Mouse (Mus musculus) monocyte, adult 2 months (primary cell): Measurements from ENCODE around the gene Wdfy3.
"Not testable (repeated sequence)": the region's sequence is repeated elsewhere in the genome, so short reads cannot be mapped to it uniquely, and the experiment has no call there.

Experiments
- DNase-seq, 2 experiments: peaks; one replicate each; pipeline ENCODE4 v3.0.0; 2022; ENCODE audit warnings: low spot score in 2 of 2, low read depth in 1 of 2

Gene Wdfy3

GRCm38 (mm10) chr5:101837605-101838004 lies 232.1 kb downstream of the Wdfy3 start:
- DNase-seq: not testable (repeated sequence)

- no peak for DNase-seq
Measured at GRCm38 (mm10) chr5:101836221-101836620, 233.5 kb downstream of the Wdfy3 start.

DNA sequence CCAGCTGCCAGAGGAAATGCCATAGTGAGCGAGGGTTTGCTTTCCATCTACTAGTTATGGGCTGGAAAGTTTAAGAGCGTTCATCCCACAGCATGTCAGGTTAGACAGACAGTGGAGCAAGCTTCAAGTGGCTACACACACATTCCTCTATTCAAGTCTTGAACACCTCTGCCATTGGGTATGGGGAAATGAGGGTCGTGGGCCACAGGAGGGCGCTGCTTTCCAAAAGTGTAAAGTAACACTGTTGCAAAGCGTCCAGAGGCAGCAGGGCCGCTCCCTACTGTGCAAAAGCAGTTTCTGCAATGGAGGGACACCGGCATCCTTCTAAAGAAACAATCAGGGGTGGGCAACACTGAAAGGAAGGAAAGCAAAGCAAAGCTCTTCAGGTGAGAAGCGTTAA lies 235.8 kb downstream of the Wdfy3 start:
- no peak for DNase-seq

- no peak for DNase-seq
Measured at GRCm38 (mm10) chr5:101832991-101833390, 236.7 kb downstream of the Wdfy3 start.

DNA sequence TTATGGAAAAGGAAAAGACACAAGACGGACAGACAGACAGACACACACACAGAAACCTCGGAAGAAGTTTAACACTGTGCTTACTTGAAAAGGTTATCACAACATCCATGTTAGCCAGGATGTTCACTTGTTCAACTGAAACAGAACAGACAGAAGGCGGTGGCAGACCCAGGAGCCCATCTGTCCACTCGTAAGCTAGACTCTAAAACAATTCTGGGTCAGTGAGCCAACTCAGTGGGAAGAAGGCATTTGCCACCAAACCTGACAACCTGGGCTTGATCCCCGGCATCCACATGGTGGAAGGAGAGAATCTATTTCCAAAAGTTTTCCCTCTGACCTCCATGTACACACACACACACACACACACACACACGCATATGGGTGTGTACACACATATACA lies 237.7 kb downstream of the Wdfy3 start:
- DNase-seq: no peak

DNA sequence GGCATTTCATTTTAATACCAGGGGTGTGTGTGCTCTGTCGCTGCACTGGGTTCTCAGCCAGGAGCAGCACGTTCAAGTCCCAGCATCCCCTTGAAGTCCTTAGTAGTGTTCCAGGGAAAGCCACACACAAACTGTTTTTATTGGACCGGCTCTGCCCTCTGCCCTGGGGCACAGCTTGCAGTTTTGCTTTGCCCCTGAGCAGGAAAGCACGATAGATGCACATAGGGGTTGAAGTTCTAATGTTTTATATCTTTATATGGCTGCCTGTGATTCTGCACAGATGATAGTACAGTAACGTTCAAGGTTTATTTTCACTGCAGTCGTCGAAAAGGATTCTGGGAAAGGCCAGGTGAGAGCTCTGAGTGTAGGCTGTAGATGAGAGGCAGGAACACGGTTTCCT lies 239.5 kb downstream of the Wdfy3 start:
- DNase-seq: no peak

DNA sequence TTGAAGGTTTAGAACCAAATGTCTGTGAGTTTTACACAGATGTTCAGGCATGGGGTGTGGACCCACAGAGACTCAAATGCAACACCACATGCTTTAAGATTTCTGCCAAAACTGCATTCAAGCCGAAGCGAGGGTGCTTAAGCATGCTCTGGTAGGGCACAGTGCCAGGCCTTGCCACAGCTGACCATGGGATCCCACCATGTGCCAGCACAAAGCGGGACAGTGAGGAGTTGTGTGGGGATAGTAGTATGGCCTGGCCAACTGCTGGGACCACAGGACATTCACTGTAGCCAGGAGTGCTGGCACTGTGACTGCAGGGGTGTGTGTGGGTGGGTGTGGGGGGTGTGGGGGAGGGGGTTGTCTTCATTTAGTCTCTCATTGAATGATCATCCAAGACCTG lies 240.8 kb downstream of the Wdfy3 start:
- DNase-seq: no peak

GRCm38 (mm10) chr5:101827477-101827876 lies 242.2 kb downstream of the Wdfy3 start:
- no peak for DNase-seq

DNA sequence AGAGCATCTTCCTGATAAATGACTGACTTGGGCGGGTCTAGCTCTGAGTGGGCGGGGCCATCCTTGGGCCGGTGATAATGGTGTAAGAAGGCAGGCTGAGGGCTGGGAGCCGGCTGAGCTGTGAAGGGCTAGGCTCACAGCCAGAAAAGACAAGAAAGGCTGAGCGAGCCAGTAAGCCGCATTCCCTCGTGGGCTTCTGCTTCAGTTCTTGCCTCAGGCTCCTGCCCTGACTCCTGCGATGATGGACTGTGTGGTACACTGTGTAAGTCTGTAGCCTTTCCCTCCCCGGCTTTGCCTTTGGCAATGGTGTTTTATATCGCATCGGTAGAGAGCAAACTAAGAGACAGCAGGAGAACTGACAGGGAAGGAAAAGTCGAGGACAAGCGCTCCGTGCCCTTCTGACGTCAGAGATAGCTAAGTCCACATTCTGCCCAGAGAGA lies 243.2 kb downstream of the Wdfy3 start:
- no peak for DNase-seq

DNA sequence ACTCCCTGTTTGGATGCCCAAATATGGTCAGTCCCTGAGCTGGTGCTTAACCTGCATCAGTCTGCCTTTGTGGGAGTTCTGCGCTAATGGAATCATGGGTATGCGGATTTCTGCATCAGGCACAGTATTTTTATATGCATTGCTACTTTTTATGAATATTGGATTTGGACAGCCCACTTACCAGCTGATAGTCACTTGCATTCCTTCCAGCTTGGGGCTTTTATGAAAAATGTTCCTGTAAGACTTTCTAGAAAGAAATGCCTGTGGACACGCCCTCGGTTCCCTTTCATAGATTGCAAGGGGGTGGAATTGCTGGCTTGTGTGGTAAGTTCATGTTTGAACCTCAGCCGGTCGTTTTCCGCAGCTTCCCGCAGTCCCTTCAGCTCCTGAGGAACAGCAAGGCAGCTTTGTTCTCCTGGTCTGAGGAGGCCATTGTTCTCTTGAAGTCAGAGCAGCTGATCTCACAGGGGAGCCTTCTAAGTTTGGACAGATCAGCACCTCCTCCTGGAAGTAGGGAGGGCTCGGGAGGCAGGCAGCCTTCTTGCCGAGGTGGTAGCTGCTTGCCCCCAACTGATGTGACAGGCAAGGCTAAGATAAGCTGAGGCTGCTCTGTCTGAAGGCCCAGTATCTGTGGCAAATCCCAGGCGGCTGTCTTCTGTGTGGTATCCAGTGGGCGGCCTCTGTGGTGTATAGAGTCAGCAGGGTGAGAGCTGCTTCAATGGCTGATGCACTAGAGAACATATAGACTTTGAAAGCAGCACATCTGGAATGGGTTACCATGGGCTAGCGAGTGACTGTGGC lies 244.4 kb downstream of the Wdfy3 start:
- no peak for DNase-seq

DNA sequence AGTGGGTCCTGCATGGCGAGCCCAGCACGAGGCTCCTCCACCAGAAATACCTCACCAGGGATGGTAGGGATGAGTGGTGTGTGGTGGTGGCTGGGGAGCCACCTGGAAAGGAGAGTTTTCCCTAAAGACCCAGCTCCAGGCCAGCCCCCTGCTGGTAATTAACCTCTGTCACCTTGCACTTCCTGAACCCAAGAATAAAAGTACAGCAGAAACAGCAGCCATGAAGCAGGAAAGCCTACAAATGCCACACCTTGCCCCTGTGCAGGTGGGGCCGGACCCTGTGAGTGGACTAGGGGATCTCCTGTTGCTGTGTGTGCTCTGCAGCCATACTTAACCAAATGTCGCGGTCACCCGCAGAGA lies 247.4 kb downstream of the Wdfy3 start:
- no peak for DNase-seq

DNA sequence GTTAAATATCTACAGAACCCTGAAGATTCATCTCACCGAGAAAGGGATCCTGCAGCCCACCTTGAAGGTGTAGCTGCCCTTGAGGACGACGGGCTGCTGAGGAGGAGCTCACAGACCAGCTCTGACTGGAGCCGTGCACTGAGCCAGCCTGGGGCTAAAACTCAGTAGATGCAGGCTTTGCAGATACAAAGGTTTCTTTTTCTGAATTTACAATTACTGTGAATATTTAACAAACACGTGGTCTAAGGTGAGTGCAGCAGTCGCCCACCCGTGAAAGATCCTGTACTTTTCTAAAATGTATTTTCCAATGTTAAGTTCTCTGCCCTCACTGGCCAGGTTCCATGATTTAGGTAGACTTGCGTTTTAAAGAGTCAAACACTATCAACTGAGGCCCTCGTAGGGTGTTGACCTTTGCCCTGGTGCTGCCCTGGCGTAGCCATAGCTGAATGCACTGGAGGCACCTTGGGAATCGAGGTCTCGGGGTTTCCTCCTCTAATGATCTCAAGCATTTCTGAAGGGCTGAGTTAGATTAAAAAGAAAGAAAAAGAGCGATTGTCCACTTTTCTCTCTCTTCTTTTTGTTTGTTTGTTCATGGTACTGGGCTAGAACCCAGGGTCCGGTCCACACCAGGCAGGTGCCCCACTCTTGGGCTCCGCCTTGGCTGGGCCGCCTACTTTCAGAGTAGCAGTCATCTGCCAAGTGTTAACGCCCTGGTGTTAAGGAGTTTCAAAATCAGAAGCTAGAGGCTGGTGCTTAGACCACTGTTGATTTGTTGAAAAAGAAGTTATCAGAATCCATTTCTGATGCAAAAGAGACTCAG lies 248.0 kb downstream of the Wdfy3 start:
- DNase-seq: no peak

GRCm38 (mm10) chr5:101821052-101821451 lies 248.7 kb downstream of the Wdfy3 start:
- no peak for DNase-seq

DNA sequence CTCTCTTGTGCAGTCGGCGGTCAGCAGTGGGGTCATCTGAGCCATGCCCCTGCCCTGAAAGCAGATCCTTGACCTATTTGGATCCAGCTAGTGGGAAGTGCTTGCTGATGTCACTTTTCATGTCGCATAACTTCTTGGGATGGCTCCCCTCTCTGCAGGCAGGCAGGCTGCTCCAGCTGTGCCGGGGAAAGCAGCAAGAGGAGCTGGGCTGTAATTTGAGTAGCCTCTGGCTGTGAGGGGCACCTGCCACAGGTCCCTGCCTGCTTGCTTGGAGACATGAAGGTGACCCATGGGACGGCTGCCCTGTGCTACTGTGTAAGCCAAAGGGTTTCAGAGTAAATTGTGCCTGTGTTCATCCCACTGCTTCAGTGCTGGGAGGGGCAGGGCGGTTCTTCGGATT lies 249.9 kb downstream of the Wdfy3 start:
- no peak for DNase-seq

GRCm38 (mm10) chr5:101819216-101819615 lies 250.5 kb downstream of the Wdfy3 start:
- DNase-seq: no peak

DNA sequence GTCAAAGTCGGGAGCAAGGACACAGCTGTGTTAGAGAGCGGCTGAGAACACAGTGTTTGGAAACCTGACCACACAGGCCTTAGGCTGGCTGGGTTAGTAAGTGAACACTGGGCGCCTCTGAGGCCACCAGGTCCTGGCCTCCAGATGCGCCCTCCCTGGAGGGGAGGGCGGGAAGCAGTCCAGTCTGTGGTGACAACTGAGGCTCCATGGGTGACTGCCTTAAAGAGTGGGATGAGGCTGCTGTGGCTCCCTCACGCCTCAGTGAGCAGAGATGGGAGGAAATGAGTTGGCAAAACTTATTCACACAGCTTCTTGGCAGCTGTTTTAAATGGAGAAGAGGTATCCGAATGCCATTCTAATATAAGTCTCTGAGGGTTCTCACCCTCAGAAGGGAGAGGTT lies 252.9 kb downstream of the Wdfy3 start:
- DNase-seq: no peak

GRCm38 (mm10) chr5:101811296-101812169 lies 258.2 kb downstream of the Wdfy3 start:
- no peak for DNase-seq

- DNase-seq: no peak
Measured at GRCm38 (mm10) chr5:101802358-101803022, 267.2 kb downstream of the Wdfy3 start.

GRCm38 (mm10) chr5:101801891-101802290 lies 267.8 kb downstream of the Wdfy3 start:
- no peak for DNase-seq

DNA sequence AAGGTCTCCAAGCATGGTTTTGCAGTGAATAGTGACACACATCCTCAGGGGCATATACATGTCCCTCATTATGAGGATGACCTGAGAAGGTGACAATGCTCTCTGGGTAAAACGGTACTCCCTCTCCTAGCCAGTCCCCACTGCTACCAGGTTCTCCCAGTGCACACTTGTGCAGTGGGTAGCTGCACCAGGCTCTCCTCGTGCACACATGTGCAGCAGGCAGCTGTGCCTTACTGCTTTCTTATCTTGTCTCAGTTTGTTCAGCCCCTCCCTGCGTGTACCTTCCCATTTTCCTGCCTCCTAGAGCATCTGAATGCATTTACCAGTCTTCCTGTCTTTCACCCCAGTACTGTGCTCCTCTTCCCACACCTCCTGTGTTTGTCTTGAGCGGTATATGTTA lies 277.1 kb downstream of the Wdfy3 start:
- DNase-seq: no peak

DNA sequence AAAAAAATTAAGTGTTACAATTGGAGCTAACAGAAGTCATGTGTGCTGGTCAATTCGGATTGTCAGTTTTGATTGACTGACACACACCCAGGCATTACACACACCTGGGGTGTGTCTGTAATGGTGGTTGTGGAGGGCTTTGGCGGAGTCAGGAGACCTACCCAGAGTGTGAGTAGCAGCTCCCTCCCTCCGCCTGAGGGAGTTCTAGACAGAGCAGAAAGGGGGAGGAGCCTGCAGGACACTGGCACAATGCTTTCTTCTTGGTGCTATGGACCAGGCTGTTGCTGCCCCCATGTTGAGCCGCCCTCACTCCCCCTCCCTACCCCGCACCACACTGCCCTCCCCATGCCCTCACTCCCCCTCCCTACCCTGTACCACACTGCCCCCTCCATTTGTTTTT lies 279.2 kb downstream of the Wdfy3 start:
- no peak for DNase-seq
